Mouse (Mus musculus) lung, adult 2 months (tissue): ENCODE data around the gene Col23a1.

Experiments
- CTCF ChIP-seq: fragments of 200-500 bp; IDR thresholded peaks from 2 replicates; pipeline ENCODE4 v1.5.1; 2011; ENCODE audit warnings: mild to moderate bottlenecking, low read length, control low read depth; ENCODE audit not compliant: insufficient read depth
- POLR2A ChIP-seq: fragments of 200-500 bp; IDR thresholded peaks from 2 replicates; pipeline ENCODE4 v1.6.1; 2011; ENCODE audit warnings: low read depth, mild to moderate bottlenecking, control low read depth, low read length, borderline replicate concordance; ENCODE audit errors: extremely low read depth

- TF ChIP-seq POLR2A (no peak), CTCF (no peak)
Measured at GRCm38 (mm10) chr11:51403886-51404285, 114.2 kb downstream of the Col23a1 start.
